Mouse (Mus musculus): ENCODE results near the gene Tom1l1. TPM values are rescaled to one million over a fixed set of nuclear protein-coding genes. Genes with fewer than 3 reads are reported as not detected.
A peak's percentile ranks its signal among the peaks of the same experiment; 100 is the strongest.

Tom1l1 gene
- total and polyA plus RNA-seq, 3 experiments, result 0.25 to 4.2 TPM; not detected in 1

- DNase-seq (ENCODE audit: extremely low read depth), result peak; percentile 52
- in situ Hi-C loops (cut with MboI; ENCODE audit: low pct_ligation_motif_present, low pct_unique_long_range_greater_than_20kb, low sequenced_read_pairs), result loop anchor here (5.0 to 25.0 kb wide), 3 partner anchors 309 to 629 kb away; no protein-coding TSS in a partner anchor
- Histone ChIP-seq H3K27me3 (replicated peaks) (no peaks in the 10 kb centered on the region), H3K4me3 (replicated peaks in 1 of 3; ENCODE audit: low read depth in 2 of 3, low read length in 2 of 3, poor library complexity in 1 of 3) (no peak overlapping the region), H3K79me2 (replicated peaks; ENCODE audit: control insufficient read depth, extremely low read depth, insufficient read depth, poor library complexity, severe bottlenecking) (no peaks in the 10 kb centered on the region), H3K36me3 (replicated peaks in 1 of 2; ENCODE audit: control insufficient read depth in 1 of 2, insufficient read depth in 1 of 2, low read length in 1 of 2) (peaks cover 7 to 35% of the 10 kb centered on the region in 2 experiments), H3K27ac (ENCODE audit: insufficient read depth, low read depth) (no peak overlapping the region), H3K4me2 (ENCODE audit: insufficient read depth, low read depth, poor library complexity, severe bottlenecking) (no peak overlapping the region), H3K4me1 (ENCODE audit: control insufficient read depth in 1 of 2, insufficient read depth in 2 of 2) (no peaks in the 10 kb centered on the region), H3K9me3 (replicated peaks; ENCODE audit: low read length) (no peaks in the 10 kb centered on the region), H3K9ac (ENCODE audit: insufficient read depth, low read depth) (no peak overlapping the region)
- dilution Hi-C loops (cut with MboI; ENCODE audit: extremely low pct_ligation_motif_present, extremely low pct_unique_long_range_greater_than_20kb, low sequenced_read_pairs), result no loop called here
- TF ChIP-seq RAD21 (IDR thresholded peaks at IDR 0.05; ENCODE audit: low read depth, low read length), result peak; percentile 85
- TF ChIP-seq BHLHE40 (IDR thresholded peaks at IDR 0.05; ENCODE audit: low read depth, low read length), result peak; percentile 72
- TF ChIP-seq CTCF (conservative IDR thresholded peaks at IDR 0.05 in 1 of 2, IDR thresholded peaks at IDR 0.05 in 1 of 2; ENCODE audit: low read depth in 2 of 2, low read length in 2 of 2), result peak; percentile 31 to 83; a peak in 3 of 4 replicates
- TF ChIP-seq MYC (IDR thresholded peaks at IDR 0.05; ENCODE audit: low read depth, low read length), result peak; percentile 32; the same call in 1 of the 2 replicates
- peak; percentile 75 for TF ChIP-seq SMC3 (IDR thresholded peaks at IDR 0.05; ENCODE audit: low read depth, low read length)
- peak; percentile 29; the same call in 1 of the 2 replicates for TF ChIP-seq ZC3H11A (IDR thresholded peaks at IDR 0.05; ENCODE audit: low read depth, low read length)
- no peak for TF ChIP-seq KAT2A (IDR thresholded peaks at IDR 0.05; ENCODE audit: insufficient replicate concordance, low read length)
- TF ChIP-seq JUND (conservative IDR thresholded peaks at IDR 0.05; ENCODE audit: low read depth, low read length), result no peak
These were observed 71.7 kb downstream of the Tom1l1 start for GRCm38 (mm10) chr11:90616431-90616830.

DNA sequence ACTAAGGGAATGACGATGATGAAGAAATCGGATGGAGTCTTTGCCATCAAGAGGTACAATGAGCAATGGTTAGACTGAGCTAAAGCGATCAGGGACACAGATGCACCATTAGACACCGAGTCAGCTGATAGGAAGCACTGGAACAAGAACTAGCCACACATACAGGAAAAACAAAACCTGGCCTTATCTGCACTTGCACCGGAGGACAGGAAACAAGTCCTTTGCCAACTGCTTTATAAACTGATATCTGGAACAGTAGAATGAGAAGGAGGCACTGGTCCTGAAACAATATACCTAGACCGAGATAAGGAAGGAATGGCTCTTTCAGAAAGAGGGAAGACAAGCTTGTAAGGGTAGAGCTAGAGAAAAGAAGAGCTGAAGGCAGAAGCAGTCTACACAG lies 73.4 kb downstream of the Tom1l1 start:
- H3K27me3 ChIP-seq (replicated peaks), result no peaks in the 10 kb centered on the region
- H3K27ac ChIP-seq (ENCODE audit: insufficient read depth, low read depth), result no peak overlapping the region
- no peak overlapping the region for H3K9ac ChIP-seq (ENCODE audit: insufficient read depth, low read depth)
- no peak overlapping the region for H3K4me2 ChIP-seq (ENCODE audit: insufficient read depth, low read depth, poor library complexity, severe bottlenecking)
- H3K9me3 ChIP-seq (replicated peaks; ENCODE audit: low read length), result no peaks in the 10 kb centered on the region
- H3K79me2 ChIP-seq (replicated peaks; ENCODE audit: control insufficient read depth, extremely low read depth, insufficient read depth, poor library complexity, severe bottlenecking), result no peaks in the 10 kb centered on the region
- H3K36me3 ChIP-seq (replicated peaks in 1 of 2; ENCODE audit: control insufficient read depth in 1 of 2, insufficient read depth in 1 of 2, low read length in 1 of 2), result peaks cover 2 to 31% of the 10 kb centered on the region in 2 experiments
- H3K4me3 ChIP-seq (replicated peaks in 1 of 3; ENCODE audit: low read depth in 2 of 3, low read length in 2 of 3, poor library complexity in 1 of 3), result no peak overlapping the region
- in situ Hi-C loops (cut with MboI; ENCODE audit: low pct_ligation_motif_present, low pct_unique_long_range_greater_than_20kb, low sequenced_read_pairs), result loop anchor here (5.0 to 25.0 kb wide), 3 partner anchors 307 to 627 kb away; no protein-coding TSS in a partner anchor
- dilution Hi-C loops (cut with MboI; ENCODE audit: extremely low pct_ligation_motif_present, extremely low pct_unique_long_range_greater_than_20kb, low sequenced_read_pairs), result no loop called here
- no peaks in the 10 kb centered on the region for H3K4me1 ChIP-seq (ENCODE audit: control insufficient read depth in 1 of 2, insufficient read depth in 2 of 2)
- no peak for DNase-seq (ENCODE audit: extremely low read depth)
- TF ChIP-seq CHD1 (IDR thresholded peaks at IDR 0.05; ENCODE audit: low read depth, low read length), result no peak
- TF ChIP-seq E2F4 (IDR thresholded peaks at IDR 0.05; ENCODE audit: insufficient replicate concordance, low read depth, low read length), result no peak
- no peak for TF ChIP-seq ZNF384 (IDR thresholded peaks at IDR 0.05; ENCODE audit: low read depth, low read length)

GRCm38 (mm10) chr11:90612118-90612517 lies 76.0 kb downstream of the Tom1l1 start:
- H3K27me3 ChIP-seq (replicated peaks), result no peaks in the 10 kb centered on the region
- no peak for TF ChIP-seq NELFE (IDR thresholded peaks at IDR 0.05; ENCODE audit: low read depth, low read length)
- TF ChIP-seq SMC3 (IDR thresholded peaks at IDR 0.05; ENCODE audit: low read depth, low read length), result no peak
- TF ChIP-seq GABPA (IDR thresholded peaks at IDR 0.05; ENCODE audit: insufficient replicate concordance, low read depth, low read length), result no peak
- TF ChIP-seq MAFK (IDR thresholded peaks at IDR 0.05; ENCODE audit: insufficient replicate concordance, low read length), result no peak
- TF ChIP-seq ZC3H11A (IDR thresholded peaks at IDR 0.05; ENCODE audit: low read depth, low read length), result no peak
- TF ChIP-seq MAZ (IDR thresholded peaks at IDR 0.05; ENCODE audit: low read depth, low read length), result no peak
- no peak for TF ChIP-seq ZNF384 (IDR thresholded peaks at IDR 0.05; ENCODE audit: low read depth, low read length)
- no peak for TF ChIP-seq KAT2A (IDR thresholded peaks at IDR 0.05; ENCODE audit: insufficient replicate concordance, low read length)
- no peak for TF ChIP-seq CHD1 (IDR thresholded peaks at IDR 0.05; ENCODE audit: low read depth, low read length)
- TF ChIP-seq E2F4 (IDR thresholded peaks at IDR 0.05; ENCODE audit: insufficient replicate concordance, low read depth, low read length), result no peak
- TF ChIP-seq PAX5 (IDR thresholded peaks at IDR 0.05; ENCODE audit: low read length), result no peak
- no peak for TF ChIP-seq USF2 (conservative IDR thresholded peaks at IDR 0.05; ENCODE audit: low read depth, low read length)
- no peaks in the 10 kb centered on the region for H3K4me1 ChIP-seq (ENCODE audit: control insufficient read depth in 1 of 2, insufficient read depth in 2 of 2)
- dilution Hi-C loops (cut with MboI; ENCODE audit: extremely low pct_ligation_motif_present, extremely low pct_unique_long_range_greater_than_20kb, low sequenced_read_pairs), result no loop called here
- no peak for DNase-seq (ENCODE audit: extremely low read depth)
- H3K27ac ChIP-seq (ENCODE audit: insufficient read depth, low read depth), result no peak overlapping the region
- H3K9ac ChIP-seq (ENCODE audit: insufficient read depth, low read depth), result no peak overlapping the region
- in situ Hi-C loops (cut with MboI; ENCODE audit: low pct_ligation_motif_present, low pct_unique_long_range_greater_than_20kb, low sequenced_read_pairs), result loop anchor here (25.0 kb wide), 1 partner anchor 625 kb away; no protein-coding TSS in a partner anchor
- peaks cover 8 to 28% of the 10 kb centered on the region in 2 experiments for H3K36me3 ChIP-seq (replicated peaks in 1 of 2; ENCODE audit: control insufficient read depth in 1 of 2, insufficient read depth in 1 of 2, low read length in 1 of 2)
- no peaks in the 10 kb centered on the region for H3K79me2 ChIP-seq (replicated peaks; ENCODE audit: control insufficient read depth, extremely low read depth, insufficient read depth, poor library complexity, severe bottlenecking)
- no peaks in the 10 kb centered on the region for H3K9me3 ChIP-seq (replicated peaks; ENCODE audit: low read length)
- no peak overlapping the region for H3K4me2 ChIP-seq (ENCODE audit: insufficient read depth, low read depth, poor library complexity, severe bottlenecking)
- no peak overlapping the region for H3K4me3 ChIP-seq (replicated peaks in 1 of 3; ENCODE audit: low read depth in 2 of 3, low read length in 2 of 3, poor library complexity in 1 of 3)

Measured in CH12.LX (cell line).